Mouse (Mus musculus) bone marrow, adult 2 months (tissue): ENCODE results near the gene Zfp456.
A peak's percentile ranks its signal among the peaks of the same experiment; 100 is the strongest.

ENCODE experiments used
- CTCF ChIP-seq: fragments of 200-500 bp; IDR thresholded peaks from 2 replicates; pipeline ENCODE4 v1.5.1; 2011; ENCODE audit warnings: low read length, control low read depth; ENCODE audit not compliant: control insufficient read depth, insufficient read depth
- POLR2A ChIP-seq: fragments of 200-500 bp; IDR thresholded peaks from 2 replicates; pipeline ENCODE4 v1.6.1; 2011; ENCODE audit warnings: low read depth, mild to moderate bottlenecking, control low read depth, low read length, borderline replicate concordance; ENCODE audit not compliant: control insufficient read depth

DNA sequence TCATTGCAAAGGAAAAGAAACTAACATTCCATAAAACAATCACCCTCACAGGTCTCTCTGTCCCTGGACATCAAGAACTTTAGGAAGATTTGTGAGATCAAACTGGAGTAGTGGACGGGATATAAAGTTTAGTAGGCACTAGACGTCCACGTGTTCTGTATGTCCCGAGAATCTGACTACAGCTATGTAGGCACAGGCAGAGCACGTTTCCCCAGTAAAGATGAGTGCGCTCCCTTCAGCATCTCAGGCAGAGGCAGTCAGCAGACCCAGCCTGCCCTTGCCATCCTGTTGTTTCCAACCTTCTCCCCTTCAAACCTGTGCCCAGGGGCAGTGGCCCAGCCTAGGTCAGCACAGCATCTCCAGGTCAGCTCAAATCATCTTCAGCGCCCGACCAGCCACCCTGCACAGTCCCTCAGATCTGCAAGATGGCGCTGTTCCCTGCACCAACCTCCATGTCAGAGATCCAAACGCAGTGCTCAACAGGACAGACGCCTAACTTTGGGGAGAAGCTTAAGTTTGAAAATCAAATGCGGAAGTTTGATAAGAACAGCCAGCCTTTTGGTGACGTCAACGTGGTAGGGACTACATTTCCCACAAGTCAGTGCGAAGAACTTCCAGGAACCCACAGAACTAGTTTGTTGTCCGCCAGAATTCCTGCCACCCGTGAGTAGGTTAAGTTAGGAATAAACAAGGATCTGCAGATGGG lies 43.4 kb downstream of the Zfp456 start, which contains the start of gene Zfp595:
- peak; percentile 56 for TF ChIP-seq CTCF
- TF ChIP-seq POLR2A, result peak; percentile 28; the same call in 1 of the 2 replicates
